Comparison of ENCODE assay signal across 11 mouse cellular contexts in the genomic region with DNA sequence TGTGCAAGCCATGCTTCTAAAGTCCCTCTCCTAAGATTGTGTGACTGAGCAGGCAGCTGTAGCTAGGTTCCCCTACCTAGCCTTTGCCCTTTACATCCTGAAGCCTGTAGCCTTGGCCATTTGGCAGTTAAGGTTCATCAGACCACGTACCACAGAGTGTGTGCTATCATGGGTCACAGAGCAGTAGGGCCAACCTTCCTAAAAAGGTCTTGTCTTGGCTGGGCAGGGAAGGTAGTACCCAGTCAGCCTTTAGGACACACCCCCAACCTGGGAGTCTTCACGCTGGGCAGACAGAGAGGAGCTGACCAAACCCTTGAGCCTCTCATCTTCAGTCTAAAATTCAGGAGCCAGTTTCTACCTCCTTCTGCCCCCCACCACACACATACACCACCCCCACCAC. TPM values are rescaled to one million over a fixed set of nuclear protein-coding genes. Genes with fewer than 3 reads are reported as not detected.
DNase-seq lines count a peak whose midpoint lies in the region; ATAC-seq and TF ChIP-seq lines count a peak whose summit lies in the region.
"Had no signal": no experiment of that assay in that cellular context is flagged by ENCODE, and none has a peak within 500 bp of the region (broad histone marks: within the 10 kb centered on the region; RNA-seq: fewer than 3 reads in every experiment).

No protein-coding gene starts in this region.

- WGBS in forebrain, embryonic 10.5 days = 70% methylated on average over 2 of the region's 2 CpGs
- WGBS in forebrain, postnatal 0 days = 73% methylated on average over 2 of the region's 2 CpGs
- 43% methylated on average over 2 of the region's 2 CpGs for WGBS in lung, embryonic 15.5 days
- 43% methylated on average over 2 of the region's 2 CpGs for WGBS in neural tube, embryonic 15.5 days

- ATAC-seq in forebrain, postnatal 0 days = no peak
- no peak for ATAC-seq in lung, embryonic 15.5 days (ENCODE audit: borderline replicate concordance, extremely low read depth, low FRiP score, low TSS enrichment)
- no peak for ATAC-seq in neural tube, embryonic 15.5 days (ENCODE audit: low FRiP score)

- H3K4me3 ChIP-seq in forebrain, embryonic 10.5 days = 0 out of 2 replicates have a peak overlapping the region, but pooled peaks have one; percentile 81
- H3K4me3 ChIP-seq in forebrain, postnatal 0 days (ENCODE audit: low read depth, low read length) = no peak overlapping the region
- no peak overlapping the region for H3K4me3 ChIP-seq in lung, embryonic 15.5 days
- H3K4me3 ChIP-seq in neural tube, embryonic 15.5 days (replicated peaks) = no peak overlapping the region

- H3K9me3 ChIP-seq in forebrain, embryonic 10.5 days = no peaks in the 10 kb centered on the region
- no peaks in the 10 kb centered on the region for H3K9me3 ChIP-seq in forebrain, postnatal 0 days (ENCODE audit: low read length)
- no peaks in the 10 kb centered on the region for H3K9me3 ChIP-seq in lung, embryonic 15.5 days
- H3K9me3 ChIP-seq in neural tube, embryonic 15.5 days (replicated peaks) = no peaks in the 10 kb centered on the region

- no peak overlapping the region for H3K9ac ChIP-seq in forebrain, postnatal 0 days
- no peak overlapping the region for H3K9ac ChIP-seq in lung, embryonic 15.5 days
- no peak overlapping the region; the same call in 1 of the 2 replicates for H3K9ac ChIP-seq in neural tube, embryonic 15.5 days (replicated peaks)

- TF ChIP-seq CTCF in forebrain, postnatal 0 days (IDR thresholded peaks at IDR 0.05; ENCODE audit: low read depth) = no peak

- H3K27ac ChIP-seq in forebrain, embryonic 10.5 days = peak overlapping the region; percentile 58; the same call in 1 of the 2 replicates
- H3K27ac ChIP-seq in forebrain, postnatal 0 days (ENCODE audit: low read depth, low read length) = no peak overlapping the region
- peak overlapping the region; percentile 65 for H3K27ac ChIP-seq in lung, embryonic 15.5 days
- H3K27ac ChIP-seq in neural tube, embryonic 15.5 days (replicated peaks) = 0 out of 2 replicates have a peak overlapping the region, but pooled peaks have one; percentile 13

- H3K36me3 ChIP-seq in forebrain, embryonic 10.5 days (replicated peaks) = peaks cover 10% of the 10 kb centered on the region
- peaks cover 3% of the 10 kb centered on the region for H3K36me3 ChIP-seq in forebrain, postnatal 0 days (ENCODE audit: insufficient read depth)
- H3K36me3 ChIP-seq in lung, embryonic 15.5 days = no peaks in the 10 kb centered on the region
- no peaks in the 10 kb centered on the region for H3K36me3 ChIP-seq in neural tube, embryonic 15.5 days

- peaks cover 83% of the 10 kb centered on the region for H3K4me1 ChIP-seq in forebrain, embryonic 10.5 days
- peaks cover 37% of the 10 kb centered on the region for H3K4me1 ChIP-seq in forebrain, postnatal 0 days (ENCODE audit: insufficient read depth)
- peaks cover 70% of the 10 kb centered on the region for H3K4me1 ChIP-seq in lung, embryonic 15.5 days
- H3K4me1 ChIP-seq in neural tube, embryonic 15.5 days = peaks cover 74% of the 10 kb centered on the region

- no peaks in the 10 kb centered on the region for H3K27me3 ChIP-seq in forebrain, embryonic 10.5 days (ENCODE audit: poor library complexity, severe bottlenecking)
- no peaks in the 10 kb centered on the region for H3K27me3 ChIP-seq in forebrain, postnatal 0 days (ENCODE audit: insufficient read depth, low read length)
- H3K27me3 ChIP-seq in lung, embryonic 15.5 days = no peaks in the 10 kb centered on the region
- H3K27me3 ChIP-seq in neural tube, embryonic 15.5 days (replicated peaks) = no peaks in the 10 kb centered on the region

- no peak for DNase-seq in forebrain, embryonic 10.5 days (ENCODE audit: extremely low spot score, low spot score)
- DNase-seq in forebrain, postnatal 0 days = no peak
- DNase-seq in lung, postnatal 36 days = no peak
- peak; percentile 40 for DNase-seq in kidney, postnatal 14 days
- DNase-seq in frontal cortex, postnatal 10 days (ENCODE audit: low spot score in 2 of 2) = no peak
- no peak for DNase-seq in spleen, postnatal 4 days (ENCODE audit: low spot score in 2 of 2)
- DNase-seq: cerebellum, postnatal 36 days; gastrocnemius, postnatal 14 days had no signal

- no peak overlapping the region for H3K4me2 ChIP-seq in forebrain, postnatal 0 days (ENCODE audit: low read depth)
- H3K4me2 ChIP-seq in lung, embryonic 15.5 days = 0 out of 2 replicates have a peak overlapping the region, but pooled peaks have one; percentile 98
- H3K4me2 ChIP-seq in neural tube, embryonic 15.5 days = peak overlapping the region; percentile 97

RNA-seq across cellular contexts. Expression of a gene that starts 51.8 kb away (rescaled TPM):
- polyA plus RNA-seq in forebrain, embryonic 10.5 days (2016; fragmentation: Nextera tagmentation; extraction: Ambion mirVana) = not detected in 2 replicates
- total RNA-seq in forebrain, postnatal 0 days (2014; rRNA removed) = not detected in 2 replicates
- not detected in 2 replicates for polyA plus RNA-seq in forebrain, postnatal 0 days (2015; fragmentation: Nextera tagmentation; extraction: Ambion mirVana)
- polyA plus RNA-seq in lung, embryonic 15.5 days (2015; fragmentation: Nextera tagmentation; extraction: Ambion mirVana) = not detected in 2 replicates
- not detected in 2 replicates for polyA plus RNA-seq in neural tube, embryonic 15.5 days (2015; fragmentation: Nextera tagmentation; extraction: Ambion mirVana)
- total RNA-seq: gastrocnemius, postnatal 14 days; left cerebral cortex, postnatal 10 days had no signal
